Mouse (Mus musculus) kidney, adult 9 months (tissue): Measurements from ENCODE around the gene Psme4.
"Not testable (repeated sequence)": the region's sequence is repeated elsewhere in the genome, so short reads cannot be mapped to it uniquely, and the experiment has no call there.

Experiments
- DNase-seq: peaks from one replicate; pipeline ENCODE4 v3.0.0; 2022

Psme4 gene

DNA sequence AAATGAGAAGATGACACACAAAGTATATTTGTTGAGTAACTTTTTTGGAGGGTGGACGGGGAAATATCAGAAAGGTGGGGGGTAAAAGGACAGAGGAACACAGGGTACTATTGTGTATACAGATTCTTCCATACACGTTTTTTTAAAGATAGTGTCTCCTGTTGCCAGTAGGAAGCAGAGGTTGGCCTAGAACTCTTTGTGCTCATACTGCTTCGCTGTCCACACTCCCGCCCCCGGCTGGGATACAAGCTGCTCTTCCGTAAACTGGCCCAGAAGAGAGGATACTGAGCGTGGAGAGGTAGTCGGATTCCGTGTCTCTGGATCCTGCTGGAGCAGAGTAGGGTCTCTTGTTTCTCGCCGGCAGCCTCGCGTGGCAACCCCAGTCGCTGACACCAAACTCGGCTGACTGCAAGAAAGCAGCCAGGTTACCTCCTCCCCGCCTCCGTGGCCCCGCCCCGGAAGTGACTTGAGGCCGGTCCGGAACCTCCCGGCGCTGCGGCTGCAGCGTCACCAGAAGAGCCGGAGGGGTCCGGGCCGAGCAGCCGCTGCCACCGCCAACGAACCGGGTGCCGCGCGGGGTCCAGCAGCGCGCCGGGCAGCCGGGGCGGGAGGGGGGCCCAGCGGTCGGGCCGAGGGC, at the start of gene Psme4:
Psme4 (plus strand) TSS at position 460 of the 637 bp plus-strand sequence.
- peak; percentile 96 for DNase-seq

DNA sequence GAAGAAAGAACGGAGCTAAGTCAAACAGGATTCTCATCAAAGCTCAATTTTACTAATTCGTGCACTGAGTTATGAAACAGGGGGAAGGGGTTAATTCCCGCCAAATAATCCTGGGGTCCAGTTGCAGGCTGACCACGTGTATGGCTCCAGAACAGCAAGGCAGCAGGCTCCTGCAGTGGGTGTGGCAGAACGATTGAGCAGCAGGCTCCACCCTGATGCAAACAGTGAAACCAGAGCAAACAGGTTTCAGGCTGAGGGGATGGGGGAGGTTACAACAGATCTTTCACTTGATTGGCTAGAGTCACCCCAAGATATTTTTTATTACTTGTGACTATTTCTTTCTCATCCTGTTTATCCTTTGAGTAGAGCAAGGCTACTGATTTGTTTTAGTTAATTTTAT, 48.1 kb upstream of the Psme4 start:
- DNase-seq = no peak

- DNase-seq = no peak
These were observed 40.8 kb upstream of the Psme4 start for GRCm38 (mm10) chr11:30730721-30731120.

DNA sequence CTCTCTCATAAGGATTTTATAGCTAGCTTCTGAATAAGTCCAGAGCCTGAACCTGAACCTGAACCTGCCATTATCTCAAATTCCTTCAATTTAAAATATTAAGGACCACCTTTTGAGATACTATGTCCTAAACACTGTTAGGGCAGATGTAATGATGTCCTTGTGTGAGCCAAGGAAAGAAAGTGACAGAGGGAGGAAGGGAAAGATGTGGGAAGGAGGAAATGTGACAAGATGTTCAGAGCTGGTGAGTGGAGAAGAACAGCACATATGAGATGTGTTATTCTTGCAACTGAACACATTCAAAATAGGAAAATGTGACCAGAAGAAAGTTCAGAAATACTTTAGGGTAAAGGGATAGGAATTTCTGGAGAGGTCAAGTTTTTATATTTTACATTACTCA, 38.1 kb upstream of the Psme4 start:
- DNase-seq = no peak

GRCm38 (mm10) chr11:30743991-30744390, 27.5 kb upstream of the Psme4 start:
- no peak for DNase-seq

DNA sequence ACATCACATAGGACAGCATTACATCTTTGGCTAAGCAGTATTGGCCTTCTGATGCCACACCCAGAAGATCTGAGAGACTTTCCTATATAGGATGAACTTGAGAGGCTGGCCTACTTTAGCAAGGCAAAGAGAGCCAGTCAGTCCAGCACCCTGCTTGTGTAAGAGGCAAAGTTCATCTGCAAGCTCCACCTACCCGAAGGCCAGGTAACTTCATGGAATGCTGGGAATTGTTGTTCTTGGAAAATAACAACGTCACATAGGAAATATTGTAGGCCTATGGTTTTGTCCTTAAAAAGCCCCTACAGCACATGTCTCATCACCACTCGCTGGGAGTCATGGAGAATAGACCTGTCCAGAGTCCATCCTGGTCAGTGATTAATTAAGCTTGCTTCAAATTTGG, 22.6 kb upstream of the Psme4 start:
- DNase-seq = peak; percentile 71

- DNase-seq = no peak
These were observed 21.9 kb upstream of the Psme4 start for GRCm38 (mm10) chr11:30749587-30749986.

DNA sequence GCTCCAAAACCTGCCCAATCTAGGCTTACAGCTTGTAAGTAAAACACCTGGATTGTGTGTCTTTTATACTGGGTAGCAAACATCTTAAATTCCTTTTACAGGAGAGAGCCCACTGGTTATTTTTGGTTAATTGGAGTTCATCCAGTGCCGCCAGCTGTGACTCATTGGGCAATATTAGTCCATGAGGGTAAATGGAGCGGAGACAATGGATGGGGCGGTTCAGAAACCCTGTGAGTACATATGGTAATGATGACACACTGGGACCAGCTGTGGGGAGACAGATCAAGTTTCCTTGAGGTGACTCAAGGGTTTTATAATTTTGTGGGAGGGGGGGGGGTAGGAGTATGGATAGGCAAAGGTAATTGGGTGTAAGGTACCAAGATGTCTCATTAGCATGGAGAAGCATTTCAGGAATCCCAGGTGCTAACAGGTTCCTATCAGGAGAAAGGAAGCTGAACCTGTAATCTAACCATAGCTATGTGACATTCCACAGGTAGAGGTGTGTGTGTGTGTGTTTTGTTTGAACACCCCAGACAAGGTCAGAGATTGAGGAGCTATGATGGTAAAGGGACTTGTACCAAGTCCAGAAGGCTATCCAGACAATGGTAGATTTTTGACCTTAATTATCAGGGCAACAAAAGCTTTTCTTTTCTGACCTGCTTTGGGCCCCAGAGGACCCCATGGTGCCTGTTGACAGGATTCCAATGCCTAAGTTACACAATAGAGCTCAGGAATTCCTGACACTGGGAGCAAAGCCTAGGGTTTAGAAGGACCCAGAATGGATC, 21.3 kb upstream of the Psme4 start:
- DNase-seq = no peak

- DNase-seq = no peak
These were observed 18.6 kb upstream of the Psme4 start for GRCm38 (mm10) chr11:30752956-30753355.

GRCm38 (mm10) chr11:30754486-30754854, 17.1 kb upstream of the Psme4 start:
- not testable (repeated sequence) for DNase-seq

DNA sequence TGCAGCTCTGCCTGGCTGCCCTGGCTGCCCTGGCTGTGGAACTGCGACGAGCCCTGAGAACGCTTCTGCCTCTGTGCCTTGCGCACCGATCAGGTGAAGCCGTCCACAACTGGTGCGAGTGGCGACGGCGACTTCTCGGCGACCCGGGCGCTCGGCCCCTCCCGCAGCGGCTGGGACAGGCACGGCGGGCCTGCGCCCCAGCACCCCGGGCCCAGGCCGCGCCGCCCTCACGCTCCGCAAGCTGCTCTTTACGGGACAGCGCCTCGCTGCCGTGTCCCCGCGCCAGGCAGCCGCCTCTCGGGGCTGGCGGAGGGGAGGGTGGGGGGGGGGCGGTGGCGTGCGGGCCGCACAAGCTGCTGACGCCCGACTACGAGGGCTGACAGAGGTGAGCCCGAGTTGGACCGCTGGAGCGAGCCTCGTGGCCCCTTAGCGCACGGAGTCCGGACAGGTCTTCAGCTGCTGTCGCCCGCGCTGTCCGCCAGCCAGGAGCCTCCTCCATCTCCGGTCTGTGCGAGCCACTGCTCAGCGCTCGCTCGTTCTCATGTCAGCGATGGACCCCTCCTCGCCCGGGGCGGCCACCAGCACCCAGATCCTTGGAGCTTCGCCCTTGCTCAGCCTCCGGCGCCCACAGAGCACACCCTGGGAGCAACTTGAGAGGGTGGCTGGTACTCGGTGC, 16.5 kb upstream of the Psme4 start:
- DNase-seq = peak; percentile 17

- no peak for DNase-seq
These were observed 10.1 kb upstream of the Psme4 start for GRCm38 (mm10) chr11:30761381-30761780.

DNA sequence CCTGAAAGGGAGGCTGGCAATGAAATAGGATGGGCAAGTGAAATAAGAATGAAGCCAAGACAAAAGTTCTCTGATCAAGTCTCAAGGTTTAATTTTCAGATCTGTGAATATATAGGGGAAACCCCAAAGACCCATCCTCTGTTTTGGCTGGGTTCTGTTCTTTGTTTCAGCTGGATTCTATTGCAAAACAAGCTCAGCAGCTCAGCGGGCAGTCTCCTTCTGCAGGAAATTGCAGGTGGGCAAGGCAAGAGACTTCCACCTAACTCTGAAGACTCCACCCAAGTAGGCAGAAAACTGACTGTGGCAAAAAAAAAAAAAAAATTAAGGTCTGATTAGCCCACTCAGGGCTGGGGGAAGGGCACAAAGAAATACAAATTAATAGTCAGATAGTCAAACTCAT, 9.6 kb upstream of the Psme4 start:
- DNase-seq = no peak

DNA sequence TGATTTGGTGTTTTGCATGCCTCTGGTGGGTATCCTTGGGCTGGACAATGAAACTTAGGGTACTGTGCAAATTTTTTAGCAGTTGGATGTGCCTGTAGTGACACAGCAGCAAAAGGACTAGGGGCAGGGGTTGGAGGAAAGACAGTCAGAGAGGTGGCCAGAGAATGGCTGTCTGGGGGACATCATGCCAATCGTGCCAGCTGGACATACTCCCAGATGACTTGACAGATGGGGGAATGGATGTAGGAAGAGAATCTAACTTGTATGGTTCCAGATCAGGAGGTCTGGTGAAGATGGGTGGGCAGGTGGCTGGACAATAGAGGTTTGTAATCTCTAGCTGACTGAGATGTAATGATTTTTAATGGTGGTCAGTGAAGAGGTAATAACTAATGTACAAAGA, 6.5 kb upstream of the Psme4 start:
- DNase-seq = no peak

GRCm38 (mm10) chr11:30770817-30771216, 709 bp upstream of the Psme4 start:
- DNase-seq = no peak

GRCm38 (mm10) chr11:30771904-30772581, 517 bp downstream of the Psme4 start:
- peak; percentile 54 for DNase-seq

DNA sequence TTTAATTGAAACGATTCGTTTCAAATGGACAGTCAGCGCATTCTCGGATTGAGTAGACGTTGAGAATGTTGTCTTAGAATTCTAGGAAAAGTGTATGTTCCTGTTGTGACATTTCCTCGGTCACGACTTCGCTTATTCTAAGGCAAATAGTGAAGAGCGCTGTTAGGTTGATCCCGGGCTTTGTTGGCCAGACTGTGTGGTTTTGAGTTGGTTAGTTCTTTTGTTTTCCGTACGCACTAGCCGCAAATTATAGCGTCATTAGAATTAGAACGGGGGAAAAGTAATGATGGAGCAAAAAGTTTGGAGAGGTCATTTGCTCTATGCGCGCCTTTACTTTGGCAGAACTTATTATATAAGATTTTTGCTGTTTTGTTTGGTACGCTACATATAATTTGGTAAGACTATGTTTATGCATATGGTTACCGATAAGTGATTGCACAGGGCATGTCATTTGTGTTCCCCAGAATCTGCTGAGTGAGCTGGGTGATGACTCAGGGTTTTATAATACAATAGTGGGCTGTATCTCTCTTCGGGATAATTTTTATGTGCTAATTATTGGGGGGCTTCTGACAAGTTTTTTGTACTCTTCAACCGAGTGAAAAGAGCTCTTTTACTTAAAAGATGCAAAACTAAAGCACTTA, 1.4 kb downstream of the Psme4 start:
- DNase-seq = no peak

GRCm38 (mm10) chr11:30774638-30775037, 3.1 kb downstream of the Psme4 start:
- DNase-seq = no peak

DNA sequence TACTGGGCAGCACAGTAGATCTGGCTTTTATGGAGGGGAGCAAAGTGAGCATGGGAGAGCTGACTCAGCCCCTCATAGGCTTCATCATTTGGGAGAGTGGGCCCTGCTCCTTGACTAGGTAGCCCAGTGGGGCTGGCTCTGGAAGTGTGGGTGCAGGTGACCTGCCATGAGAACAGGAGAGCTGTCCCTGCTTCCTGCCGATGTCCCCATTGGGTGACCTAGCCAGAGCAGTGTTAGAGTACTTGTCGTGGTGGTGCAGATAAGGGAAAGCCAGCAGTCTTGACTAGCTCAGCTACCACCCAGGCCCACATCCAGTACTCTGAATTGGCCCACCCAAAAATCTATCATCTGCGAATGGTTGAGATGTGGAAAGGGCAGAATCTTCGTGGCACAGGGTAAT, 6.0 kb downstream of the Psme4 start:
- no peak for DNase-seq

DNA sequence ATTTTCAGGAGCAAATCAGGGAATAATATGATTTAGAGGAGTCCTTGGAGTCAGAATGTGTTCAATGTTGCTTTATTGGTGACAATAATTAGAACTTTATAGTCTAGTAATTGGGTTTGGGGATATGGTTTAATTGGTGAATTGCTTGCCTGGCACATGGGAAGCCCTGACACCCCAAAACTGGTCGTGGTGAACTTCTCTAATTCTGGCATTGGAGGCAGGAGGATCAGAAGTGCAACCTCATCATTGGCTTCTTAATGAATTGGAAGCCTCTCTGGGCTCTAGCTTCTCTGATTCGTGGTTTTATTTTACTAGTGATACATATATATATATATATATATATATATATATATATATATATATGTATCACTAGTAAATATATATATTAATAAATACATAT, 9.4 kb downstream of the Psme4 start:
- DNase-seq = no peak

DNA sequence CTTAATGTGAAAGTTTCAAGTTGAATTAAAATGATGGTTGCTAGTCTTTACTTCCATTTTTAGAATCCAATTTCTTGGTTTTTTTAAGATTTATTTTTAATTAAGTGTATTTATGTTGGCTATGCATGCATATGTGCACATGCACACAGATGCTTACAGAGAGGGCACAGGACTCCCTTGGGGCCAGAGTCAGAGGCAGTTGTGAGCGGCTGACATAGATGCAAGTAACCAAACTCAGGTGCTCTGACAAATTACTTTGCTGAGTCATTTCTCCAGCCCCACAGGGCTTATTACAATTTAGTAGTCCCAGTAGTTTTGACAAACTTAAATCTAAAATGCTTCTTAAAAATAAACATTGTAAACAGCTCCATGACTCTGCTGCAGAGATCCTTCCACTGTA, 10.1 kb downstream of the Psme4 start:
- no peak for DNase-seq

DNA sequence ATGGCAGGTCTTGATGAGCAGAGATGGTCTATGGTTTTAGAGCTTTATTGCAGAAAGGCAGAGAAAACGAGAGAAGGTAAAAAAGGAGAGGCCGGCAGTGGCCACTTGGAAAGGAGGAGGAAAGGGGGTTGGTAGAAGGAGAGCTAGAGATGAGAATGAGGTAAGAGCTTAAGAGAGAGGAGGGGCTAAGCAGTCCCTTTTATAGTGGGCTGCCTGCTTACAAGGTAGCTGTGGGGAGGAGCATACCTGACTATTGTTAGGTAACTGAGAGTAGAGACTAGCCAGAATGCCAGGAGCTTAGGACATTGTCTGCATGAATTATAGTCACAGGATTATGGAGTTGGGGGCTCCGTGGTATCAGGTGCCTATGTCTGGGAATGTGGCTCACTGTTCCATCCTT, 14.0 kb downstream of the Psme4 start:
- DNase-seq = no peak
